Mouse (Mus musculus): ENCODE results near the gene Gm11639.

The Gm11639 gene

DNA sequence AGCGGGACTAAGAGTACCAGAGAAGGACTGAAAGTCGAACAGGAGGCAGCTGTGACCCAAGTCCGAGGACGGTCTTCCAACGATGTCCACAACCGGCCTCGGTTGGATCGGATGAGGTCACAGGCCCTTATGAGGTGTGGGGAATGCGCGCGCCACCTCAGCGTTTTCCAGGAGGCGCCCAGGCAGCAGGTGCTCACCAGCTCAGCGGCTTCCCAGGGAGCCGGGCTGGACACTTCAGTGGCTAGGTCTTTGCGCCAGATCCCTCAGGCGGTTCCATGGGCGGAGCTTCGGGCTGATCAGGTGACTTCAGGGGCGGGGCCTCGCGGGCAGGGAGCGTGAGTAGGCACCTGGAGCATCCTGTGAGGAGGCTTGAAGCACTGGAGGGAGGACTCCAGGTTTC is at the start of gene Gm11639:
TSS of gene Gm11639 (plus strand) at position 160 of the 400 bp plus-strand sequence.
- no peak for DNase-seq

DNA sequence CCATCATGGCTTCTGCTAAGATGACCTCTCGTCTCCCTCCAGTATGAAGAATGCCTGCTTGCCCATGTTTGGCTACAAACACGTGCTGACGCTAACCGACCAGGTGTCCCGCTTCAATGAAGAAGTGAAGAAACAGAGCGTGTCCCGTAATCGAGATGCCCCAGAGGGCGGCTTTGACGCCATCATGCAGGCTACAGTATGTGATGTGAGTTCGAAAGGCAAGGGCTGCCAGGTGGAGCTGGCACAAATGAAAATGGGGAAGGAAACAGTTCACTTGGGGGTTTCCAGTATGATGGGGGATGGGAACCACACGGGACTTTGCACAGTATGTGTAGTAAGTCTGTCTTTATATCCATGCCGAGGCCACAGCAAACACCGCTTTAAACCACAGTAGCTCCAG is 48.5 kb upstream of the Gm11639 start:
- DNase-seq: no peak

DNA sequence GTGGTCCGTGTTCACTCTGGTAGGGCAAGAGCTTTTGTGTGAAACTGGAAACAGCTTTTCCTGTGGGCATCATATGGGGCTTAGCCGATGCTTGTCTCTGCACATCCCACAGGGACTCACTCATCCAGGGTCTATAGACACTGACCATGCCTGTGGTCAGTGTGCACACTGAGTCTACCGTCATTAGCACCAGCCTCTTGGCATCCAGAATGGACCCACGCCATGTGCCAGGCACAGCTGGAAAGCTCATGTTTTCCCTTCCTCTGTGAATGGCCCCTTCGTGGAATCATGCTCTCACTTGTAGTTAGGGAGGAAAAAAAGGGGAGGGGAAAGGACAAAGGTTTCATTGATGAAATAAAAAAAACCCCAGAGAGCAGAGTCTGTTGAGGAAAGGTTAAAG is 47.5 kb upstream of the Gm11639 start:
- DNase-seq: no peak

DNA sequence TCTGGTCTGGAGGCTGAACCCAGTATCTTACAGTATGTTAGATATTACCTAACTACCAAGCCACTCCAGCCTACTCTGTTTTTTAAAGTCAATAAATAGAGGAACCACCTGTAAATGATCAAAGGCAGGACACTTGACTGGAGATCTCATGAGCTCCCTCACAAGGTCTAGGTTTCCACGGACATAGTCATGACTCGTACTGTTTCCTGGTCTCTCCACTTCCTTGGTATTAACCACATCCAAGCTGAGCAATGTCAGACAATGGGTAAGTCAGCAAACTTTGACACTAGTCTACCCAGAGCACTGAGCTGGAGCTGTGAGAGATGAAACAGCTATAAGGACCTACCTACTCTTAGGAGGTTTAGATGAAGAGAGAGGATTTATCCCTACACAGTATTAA is 46.6 kb upstream of the Gm11639 start:
- DNase-seq: no peak

DNA sequence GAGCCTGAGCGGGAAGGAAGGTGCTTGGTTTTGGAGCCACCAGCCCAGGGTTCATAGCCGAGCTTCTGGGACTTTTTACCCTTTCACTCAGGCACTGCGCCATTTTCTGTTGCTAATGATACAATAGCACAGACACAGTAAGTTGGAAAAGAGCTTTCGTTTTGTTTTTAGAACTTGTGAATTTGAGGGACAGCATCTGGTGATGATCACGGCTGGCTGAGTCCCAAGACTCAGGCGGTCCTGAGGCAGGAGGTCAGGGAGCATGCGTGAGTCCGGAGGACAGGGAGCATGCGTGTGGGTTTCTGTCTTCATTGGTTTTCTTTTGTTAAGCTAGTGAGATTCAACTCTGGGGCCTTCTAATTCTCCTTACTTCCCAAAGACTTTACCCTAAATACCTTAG is 45.9 kb upstream of the Gm11639 start:
- no peak for DNase-seq

DNA sequence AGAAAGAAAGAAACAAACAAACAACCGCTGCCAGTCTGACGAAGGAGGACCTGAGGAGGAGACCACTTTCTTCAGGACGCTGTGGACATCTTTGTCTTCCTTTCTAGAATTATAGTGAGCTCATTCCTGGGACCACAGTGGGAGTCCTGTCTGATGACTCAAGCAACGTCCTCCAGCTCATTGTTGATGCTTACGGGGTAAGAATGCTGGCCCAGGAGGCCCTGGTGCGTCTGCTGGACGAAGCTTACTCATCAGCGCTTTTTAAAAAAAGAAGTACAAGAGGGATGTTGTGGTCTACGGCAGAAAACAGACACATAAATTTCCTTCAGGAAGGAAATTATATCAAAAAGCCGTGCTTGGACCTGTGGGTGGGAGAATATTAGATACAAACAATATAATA is 44.6 kb upstream of the Gm11639 start:
- no peak for DNase-seq

DNA sequence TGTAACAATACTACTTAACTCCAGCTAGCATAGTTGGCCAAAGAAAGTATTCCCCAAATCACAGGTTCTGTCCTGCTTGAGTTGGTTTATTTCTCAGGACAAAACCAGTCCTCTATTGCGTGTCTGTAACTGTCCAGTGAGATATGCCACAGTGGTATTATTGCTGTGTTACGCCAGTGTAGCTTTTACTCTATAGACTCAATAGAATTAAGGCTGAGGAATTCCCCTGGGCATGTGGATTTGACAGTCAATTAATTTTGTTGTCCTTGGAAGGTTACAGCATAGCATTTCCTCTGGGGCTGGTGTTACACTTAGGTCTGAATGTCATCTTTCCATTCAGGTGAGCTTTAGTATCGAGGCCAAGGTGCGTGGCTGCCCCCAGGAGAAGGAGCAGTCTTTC is 42.3 kb upstream of the Gm11639 start:
- no peak for DNase-seq

DNA sequence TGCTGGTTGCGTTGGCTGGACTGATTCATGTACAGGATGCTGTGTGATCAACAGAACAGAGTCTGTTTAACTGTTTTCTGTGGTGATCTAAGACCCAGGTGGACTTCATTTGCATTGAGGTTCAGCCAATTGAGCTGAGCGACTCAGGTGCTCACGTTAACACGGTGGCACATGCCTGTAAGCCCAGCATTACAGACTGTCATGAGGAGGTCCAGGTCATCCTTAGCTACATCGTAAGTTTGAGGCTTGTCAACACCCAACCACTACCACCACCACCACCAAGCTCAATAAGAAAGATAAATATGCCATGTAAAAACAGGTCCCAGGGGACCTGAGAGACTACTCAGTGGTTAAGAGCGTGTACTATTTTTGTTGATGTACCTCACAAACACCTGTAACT is 40.1 kb upstream of the Gm11639 start:
- DNase-seq: no peak

DNA sequence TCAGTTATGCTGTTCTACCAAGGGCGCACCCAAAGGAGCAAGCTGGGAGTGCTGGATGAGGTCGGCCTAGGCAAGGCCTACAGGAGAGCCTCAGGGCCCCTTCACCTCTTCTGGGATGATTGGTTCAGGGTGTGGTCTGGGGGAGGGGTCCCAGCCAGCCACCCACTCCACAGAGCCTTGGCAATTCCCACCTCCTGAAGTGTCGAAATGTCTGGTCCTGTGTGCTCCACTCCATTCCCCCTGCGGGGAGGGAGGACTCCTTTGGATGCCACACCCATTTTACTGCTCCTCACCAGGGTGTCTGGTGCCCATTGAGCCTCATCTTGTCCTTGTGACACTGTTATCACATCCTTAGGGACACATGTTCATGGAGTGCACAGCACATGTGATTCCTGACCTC is 39.3 kb upstream of the Gm11639 start:
- no peak for DNase-seq

DNA sequence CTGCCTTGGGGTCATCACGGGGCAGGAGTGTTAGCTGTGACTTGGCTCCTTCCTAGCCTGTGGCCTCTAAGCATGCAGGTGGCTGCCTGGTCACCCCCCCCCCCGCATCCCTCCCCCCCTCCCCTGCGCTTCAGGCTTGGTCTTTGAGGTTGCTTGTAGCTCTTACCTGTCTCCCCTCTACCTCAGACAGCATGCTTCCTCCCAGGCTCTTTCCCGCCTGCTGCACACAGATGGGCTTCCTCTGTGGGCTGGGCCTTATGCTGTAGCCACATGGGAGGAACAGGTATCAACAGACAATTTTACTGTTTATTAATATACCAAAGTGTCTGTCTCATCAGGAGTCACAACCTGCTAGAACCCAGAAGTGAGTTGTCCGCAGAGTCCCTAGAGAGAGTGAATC is 38.9 kb upstream of the Gm11639 start:
- DNase-seq: no peak

DNA sequence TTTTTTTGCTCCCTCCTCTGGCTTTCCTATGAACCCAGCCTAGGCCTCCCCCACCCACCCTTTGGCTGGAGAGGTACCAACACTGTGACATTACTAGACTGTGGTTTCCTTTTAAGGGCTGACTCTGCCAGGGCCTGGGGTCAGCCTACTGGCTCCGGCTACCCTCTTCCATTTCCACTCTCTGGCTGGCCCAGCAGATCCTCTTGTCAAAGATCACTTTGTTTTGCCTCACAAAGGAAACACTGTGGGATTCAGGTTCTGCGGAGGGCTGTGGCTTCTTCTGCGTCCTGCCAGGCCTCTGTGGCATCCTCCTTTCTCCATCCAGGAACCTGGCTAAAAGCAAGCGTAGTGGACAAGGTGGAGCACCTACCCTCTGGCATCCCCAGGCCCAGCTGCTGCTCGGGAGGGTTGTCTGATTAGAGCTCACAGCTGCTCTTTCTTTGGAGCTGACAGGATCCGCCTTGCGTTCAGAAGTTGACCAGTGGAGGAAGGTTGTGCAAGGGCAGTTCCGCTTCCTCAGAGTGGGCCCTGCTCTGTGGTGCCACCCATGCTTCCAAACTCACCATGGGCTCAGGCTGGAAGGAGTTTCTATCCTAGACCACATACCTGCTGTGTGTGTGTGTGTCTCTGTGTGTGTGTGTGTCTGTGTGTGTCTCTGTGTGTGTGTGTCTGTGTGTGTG is 38.2 kb upstream of the Gm11639 start:
- DNase-seq: no peak

DNA sequence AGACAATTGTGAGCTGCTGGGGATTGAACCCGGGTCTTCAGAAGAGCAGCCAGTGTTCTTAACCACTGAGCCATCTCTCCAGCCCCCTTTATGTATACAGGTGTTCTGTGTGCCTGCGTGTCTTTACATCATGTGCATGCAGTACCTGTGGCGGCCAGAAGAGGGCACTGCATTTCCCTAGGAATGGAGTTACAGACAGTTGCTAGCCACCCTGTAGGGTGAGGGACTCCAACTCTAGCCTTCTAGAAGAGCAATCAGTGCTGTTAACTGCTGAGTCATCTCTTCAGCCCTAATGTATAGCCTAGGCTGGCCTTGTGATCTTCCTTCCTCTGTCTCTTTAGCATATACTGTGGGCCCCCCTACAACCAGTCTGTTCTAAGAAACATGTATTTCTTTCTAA is 36.9 kb upstream of the Gm11639 start:
- no peak for DNase-seq

DNA sequence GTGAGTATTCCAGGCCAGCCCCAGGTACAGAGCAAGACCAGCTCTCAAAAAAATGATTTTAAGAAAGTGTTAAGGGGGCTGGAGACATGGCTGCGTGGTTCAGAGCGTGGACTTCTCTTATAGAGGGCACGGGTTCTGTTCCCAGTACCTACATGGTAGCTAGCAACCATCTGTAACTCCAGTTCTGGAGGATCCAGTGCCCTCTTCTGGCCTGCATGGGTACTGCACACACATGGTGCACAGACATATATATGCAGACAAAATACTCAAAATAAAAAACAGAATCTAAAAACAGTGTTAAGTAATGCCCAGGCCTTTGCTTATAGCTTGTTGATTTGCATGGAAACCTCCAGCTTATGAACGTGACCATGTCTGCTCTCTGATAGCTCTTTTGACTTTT is 24.9 kb upstream of the Gm11639 start:
- DNase-seq: no peak

DNA sequence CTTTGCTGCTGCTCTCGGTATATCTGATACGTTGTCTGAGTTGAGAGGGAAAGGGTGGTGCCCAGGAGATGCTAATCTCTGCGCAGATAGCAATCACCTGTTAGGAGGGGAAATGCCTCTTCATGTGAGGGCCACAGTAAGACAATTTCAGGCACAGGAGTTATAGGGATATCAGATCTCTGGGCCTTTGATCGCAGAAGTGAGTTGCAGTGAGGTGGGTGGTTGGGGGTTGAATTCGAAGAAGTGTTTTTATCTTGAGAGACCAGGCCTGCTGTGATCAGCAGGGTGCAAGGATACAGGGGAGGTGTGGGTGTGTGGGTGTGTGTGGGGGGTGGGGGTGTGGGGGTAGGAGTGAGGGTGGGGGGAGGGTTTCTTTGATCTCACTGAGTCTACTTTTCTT is 24.4 kb upstream of the Gm11639 start:
- no peak for DNase-seq

DNA sequence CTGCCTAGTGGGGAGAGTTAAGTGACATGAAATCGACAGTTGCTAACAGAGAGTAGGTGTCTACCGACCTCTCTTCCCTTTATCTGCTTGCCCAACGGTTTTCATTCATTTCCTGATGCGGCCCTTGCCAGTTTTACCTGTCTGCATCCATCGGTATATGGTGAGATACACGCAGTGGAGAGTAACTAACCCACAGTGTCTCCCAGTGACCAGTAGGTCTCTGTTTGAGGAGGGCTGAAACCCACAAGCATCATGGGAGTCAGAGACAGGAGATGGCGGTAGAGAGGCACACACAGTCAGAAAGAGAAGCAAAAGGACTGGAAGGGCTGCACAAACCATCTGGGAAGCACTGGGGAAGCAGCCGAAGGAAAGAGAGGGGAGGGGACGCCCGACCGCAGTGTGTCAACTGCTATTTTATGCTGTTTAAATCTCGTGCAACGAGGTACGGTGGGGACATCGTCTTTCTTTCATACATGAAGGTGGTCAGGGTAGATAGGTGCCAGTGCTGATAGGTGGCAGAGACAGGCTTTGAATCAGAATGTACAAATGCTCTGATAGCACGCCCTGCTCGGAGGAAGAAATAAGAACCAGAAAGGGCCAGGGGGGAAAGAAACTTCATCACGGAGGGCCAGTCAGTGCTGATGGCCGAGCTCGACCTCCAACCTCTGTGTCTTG is 23.8 kb upstream of the Gm11639 start:
- no peak for DNase-seq

DNA sequence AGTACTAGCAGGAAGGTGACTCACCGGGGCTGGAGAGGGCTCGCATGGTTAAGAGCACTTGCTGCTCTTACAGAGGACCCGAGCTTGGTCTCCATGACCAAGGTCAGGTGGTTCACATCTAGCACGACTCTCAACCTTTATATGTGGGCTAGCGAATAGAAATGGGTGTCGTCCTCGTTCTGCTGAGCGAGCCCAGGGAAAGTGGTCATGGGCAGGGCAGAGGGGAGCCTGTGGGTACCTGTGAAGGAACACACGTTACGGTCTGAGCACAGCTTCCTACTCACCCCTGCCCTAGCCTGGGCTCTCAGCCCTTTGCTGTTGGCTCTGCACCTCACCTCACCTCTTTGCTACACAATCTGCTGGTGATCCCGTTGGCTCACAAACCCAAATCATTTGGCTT is 22.9 kb upstream of the Gm11639 start:
- no peak for DNase-seq

DNA sequence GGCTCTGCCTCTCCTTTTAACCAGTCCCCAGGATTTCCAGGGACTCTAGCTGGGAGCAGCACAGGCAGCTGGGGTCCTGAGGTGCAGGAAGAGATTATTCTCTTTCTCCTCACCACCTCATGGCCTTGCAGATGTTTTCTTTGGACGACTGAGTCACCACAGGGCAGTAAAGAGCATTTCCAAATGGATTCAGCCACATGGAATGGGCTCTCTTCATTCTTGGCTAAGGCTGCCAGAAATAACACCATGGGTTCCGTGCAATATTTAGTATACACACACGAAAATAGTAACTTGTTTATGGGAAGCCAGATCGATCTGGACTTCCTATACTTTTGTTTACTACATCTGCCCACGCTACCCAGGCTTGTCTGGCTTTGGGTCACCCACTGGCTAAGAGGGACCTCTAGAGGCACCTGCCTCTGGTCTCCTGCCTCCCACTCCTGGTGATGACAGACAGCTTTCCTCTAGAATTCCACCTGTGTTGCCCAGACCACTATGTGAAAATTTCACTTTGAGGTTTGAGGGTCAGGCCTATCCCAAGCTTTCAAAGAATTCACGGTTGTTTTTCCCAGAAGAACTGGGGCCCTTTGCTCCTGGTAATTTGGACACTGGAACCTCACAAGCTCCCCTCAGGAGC is 22.1 kb upstream of the Gm11639 start:
- no peak for DNase-seq

DNA sequence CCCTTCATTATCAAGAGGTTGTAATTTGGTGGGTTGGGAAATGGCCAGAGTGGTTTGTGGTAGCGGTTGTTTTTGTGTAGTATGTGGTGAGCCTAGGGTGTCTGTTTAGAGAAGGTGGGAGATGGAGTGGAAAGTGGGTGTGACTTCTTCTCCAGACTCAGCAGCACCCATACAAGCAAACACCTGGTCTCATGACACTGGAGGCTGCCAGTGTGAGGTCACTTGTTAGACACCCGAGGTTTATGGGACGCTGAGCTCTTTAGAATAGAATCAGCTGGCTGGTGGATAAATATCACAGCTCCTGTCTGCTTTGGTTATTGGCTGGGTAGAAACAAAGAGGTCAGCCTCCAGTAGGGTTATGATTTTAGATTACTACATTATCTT is 21.6 kb upstream of the Gm11639 start:
- no peak for DNase-seq

DNA sequence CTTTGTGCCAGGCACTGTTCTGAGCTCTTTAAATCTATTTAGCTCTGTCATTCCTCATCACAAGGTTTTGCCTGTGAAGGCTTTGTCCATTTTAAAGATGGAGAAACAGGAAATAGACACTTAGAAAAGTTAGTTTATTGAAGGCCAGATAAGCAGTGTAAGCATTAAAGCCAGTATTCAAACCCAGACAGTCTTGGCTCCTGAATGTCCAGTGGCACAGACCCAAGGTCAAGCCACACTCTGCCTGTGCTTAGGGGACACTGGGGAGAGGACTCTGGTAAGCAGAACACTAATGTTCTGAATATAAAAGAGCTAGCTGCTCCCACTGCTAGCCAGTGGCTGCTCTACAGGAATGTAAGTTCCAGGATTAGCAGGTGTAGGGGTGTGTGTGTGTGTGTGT is 21.1 kb upstream of the Gm11639 start:
- no peak for DNase-seq

DNA sequence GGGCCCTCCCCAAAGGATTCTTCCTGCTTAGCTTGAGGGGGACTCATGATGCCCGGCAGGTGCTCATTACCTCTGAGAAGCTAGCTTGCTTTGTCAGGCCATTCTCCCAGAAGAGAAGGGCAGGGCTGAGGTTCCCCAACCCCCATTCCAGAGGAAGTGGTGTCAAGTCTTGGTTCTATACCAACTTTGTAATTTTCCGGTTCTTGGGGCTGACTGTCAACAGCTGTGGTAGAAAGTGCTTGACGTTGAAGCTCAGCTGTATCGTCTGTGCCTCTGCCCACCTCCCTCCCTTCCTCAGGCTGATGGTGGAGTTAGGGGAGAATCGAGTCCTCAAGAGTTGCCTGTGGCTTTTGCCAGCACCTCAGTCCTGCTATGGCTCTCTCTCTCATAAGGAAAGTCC is 18.1 kb upstream of the Gm11639 start:
- no peak for DNase-seq

DNA sequence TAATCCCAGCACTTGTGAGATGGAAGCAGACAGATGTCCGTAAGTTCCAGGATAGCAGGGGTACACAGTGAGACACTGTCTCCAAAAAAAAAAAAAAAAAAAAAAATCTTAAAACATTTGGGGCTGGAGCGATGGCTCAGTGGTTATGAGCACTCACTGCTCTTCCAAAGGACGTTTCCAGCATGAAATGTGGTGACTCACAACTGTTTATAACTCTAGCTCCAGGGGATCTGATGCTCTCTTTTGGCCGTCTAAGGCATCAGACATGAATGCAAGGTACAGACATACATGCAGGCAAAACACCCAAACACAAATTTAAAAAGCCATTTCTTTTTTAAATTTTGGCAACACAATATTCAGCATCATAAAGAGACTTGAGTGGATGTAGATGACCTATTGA is 12.1 kb upstream of the Gm11639 start:
- DNase-seq: no peak

DNA sequence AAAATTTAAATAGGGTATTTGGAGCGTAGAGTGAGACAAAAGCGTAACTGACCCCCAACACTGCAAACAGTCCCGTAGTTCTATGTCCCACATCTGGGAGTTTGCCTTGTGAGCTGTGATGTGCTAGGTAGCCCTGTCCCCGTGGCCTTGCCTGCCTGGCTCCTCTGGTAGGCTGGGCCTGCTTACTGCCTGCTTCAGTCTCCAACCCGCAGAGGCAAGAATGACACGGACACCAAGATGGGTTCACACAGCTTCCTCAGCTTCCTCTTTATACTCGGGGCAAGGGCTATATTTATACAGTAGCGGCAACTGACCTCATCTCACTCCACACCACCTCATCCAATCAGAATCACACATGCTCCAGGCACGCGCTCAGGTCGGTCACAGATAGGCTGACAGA is 10.7 kb upstream of the Gm11639 start:
- DNase-seq: no peak

DNA sequence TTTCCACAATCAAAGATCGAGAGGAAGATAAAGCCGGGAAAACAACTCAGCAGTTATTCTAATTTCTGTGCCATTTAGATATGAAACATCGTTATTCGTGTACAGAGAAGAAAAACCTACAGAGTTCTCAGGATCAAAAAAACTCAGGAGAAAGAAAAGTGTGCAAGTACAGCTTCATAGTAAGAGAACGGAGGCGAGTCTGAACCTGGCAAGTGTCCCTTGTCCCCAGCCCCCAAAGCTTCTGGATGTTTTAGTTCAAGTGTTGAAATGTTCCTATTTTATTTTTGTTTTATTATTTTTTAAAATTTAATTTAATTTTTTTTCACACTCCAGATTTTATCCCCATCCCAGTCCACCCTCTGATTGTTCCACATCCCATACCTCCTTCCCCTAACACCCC is 7.7 kb downstream of the Gm11639 start:
- peak; percentile 23 for DNase-seq

DNA sequence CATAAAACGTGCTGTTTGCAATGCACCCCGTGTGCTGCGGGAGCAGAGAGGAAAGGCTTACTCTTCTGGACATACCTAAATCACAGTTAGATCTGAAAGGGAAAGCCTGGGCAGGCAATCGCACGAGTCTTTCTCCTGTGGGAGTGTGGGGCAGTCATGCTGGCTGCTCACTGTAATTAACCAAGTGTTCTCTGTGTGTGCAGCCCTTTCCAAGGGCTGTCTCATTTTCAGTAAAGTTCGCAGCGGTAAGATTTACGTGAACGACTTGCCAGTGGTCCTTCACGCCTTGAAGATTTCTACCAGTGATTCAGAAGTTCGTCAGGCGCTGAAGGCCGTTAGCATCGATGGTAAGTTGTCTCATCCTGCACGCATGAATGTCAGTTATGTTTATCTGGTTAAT is 18.6 kb downstream of the Gm11639 start:
- DNase-seq: no peak

DNA sequence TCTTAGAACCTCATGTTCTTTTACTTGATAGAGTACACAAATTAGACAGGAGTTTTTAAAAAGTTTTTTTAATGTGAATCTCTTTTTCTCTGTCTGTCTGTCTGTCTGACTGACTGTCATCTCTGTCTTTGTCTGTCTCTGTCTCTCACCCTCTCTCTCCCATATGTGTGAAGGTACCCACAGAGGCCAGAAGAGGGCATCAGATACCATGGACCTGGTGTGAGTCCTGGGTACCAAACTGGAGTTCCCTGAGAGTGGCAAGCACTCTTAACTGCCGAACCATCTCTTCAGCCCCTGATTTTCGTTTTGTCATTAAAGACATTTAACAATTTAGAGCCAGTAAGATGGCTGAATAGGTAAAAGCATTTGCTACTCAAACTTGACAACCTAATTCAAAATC is 21.6 kb downstream of the Gm11639 start:
- no peak for DNase-seq

Data from right cerebral cortex, postnatal 25 days (tissue).